Mouse (Mus musculus) liver, embryonic 12.5 days (tissue): ENCODE measurements around the gene Prrx2. TPM values are rescaled to one million over a fixed set of nuclear protein-coding genes. Genes with fewer than 3 reads are reported as not detected.
A peak's percentile ranks its signal among the peaks of the same experiment; 100 is the strongest.

Source experiments
- ATAC-seq: fragments of 200-750 bp; cut with Nextera tagmentation; 2 replicates; pipeline ENCODE4 v1.8.0; 2017; ENCODE audit warnings: moderate number of reproducible peaks, mild to moderate bottlenecking, moderate library complexity
- H3K27ac ChIP-seq: fragments of 300-500 bp; sonication (generic); 2 replicates; pipeline ENCODE4 v1.5.1; 2016; ENCODE audit warnings: mild to moderate bottlenecking
- H3K27me3 ChIP-seq: fragments of 300-500 bp; sonication (generic); replicated peaks from 2 replicates; pipeline ENCODE4 v1.6.1; 2016; ENCODE audit warnings: mild to moderate bottlenecking, moderate library complexity
- H3K36me3 ChIP-seq: fragments of 300-500 bp; sonication (generic); 2 replicates; pipeline ENCODE4 v1.6.1; 2016; ENCODE audit warnings: mild to moderate bottlenecking, moderate library complexity
- H3K4me1 ChIP-seq: fragments of 300-500 bp; sonication (generic); 2 replicates; pipeline ENCODE4 v1.6.1; 2016
- H3K4me2 ChIP-seq: fragments of 300-500 bp; sonication (generic); 2 replicates; pipeline ENCODE4 v1.6.1; 2016; ENCODE audit warnings: mild to moderate bottlenecking, moderate library complexity
- H3K4me3 ChIP-seq: fragments of 300-500 bp; sonication (generic); 2 replicates; pipeline ENCODE4 v1.5.1; 2016; ENCODE audit warnings: mild to moderate bottlenecking, moderate library complexity
- H3K9ac ChIP-seq: fragments of 300-500 bp; sonication (generic); 2 replicates; pipeline ENCODE4 v1.6.1; 2016; ENCODE audit warnings: mild to moderate bottlenecking, moderate library complexity
- H3K9me3 ChIP-seq: fragments of 300-500 bp; sonication (generic); replicated peaks from 2 replicates; pipeline ENCODE4 v1.6.1; 2016; ENCODE audit warnings: mild to moderate bottlenecking, moderate library complexity
- WGBS: fragments of 180-500 bp; shearing (Covaris S2); methylation state at CpG from one replicate; pipeline ENCODE4 v1.1.7; 2016; ENCODE audit not compliant: insufficient replicate concordance; 5-methylcytosine and 5-hydroxymethylcytosine counted together
- polyA plus RNA-seq: library from polyadenylated mRNA; unstranded; fragments of >200 nt; fragmentation: Nextera tagmentation; extraction: Ambion mirVana; gene quantifications from 2 replicates; pipeline ENCODE4 v1.2.1, GENCODE M21; 2016

The Prrx2 gene
- polyA plus RNA-seq, 1 experiment from 2014 or later: 2.5 TPM

DNA sequence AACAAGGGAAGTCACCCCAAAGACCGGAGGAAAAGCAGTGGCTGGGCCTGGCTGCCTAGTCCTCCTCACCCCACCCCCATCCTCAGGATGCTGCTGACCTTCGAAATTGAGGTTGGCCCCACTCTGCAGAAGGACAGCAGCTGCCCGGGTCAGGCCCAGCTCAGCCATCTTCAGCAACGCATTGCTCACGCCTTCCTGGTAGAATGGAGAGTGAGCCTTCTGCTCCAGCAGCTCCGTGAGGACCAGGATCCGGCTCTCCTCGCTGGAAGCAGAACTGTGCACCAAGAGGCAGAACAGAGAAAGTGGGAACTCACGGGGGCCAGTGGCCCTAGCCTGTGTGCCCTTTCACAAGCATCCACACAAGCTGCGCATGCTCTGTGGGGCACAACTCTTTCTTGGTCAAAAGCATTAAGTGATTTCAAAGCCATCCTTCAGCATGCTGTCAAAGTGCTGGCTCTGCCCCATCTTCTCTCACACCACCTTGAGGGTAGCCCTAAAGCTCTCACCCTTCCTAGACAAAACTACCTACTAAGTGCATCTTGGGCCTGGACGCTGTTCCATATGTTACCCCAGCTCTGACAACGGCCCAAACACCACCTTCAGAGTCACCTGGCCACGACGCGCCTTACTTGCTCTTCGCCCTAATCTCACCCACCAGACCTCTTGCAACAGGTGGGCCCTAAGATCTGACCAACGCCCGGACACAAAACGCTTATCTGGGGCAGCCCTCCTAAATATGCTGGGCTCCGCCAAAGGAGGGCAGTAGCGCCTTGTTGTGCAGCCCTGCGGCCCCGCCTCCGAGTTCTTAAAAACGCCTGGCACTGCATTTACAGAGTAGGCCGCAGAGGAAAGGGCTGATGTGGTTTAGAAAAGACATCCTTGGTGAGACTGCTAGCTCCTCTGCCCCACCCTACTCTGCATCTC is 7.7 kb upstream of the Prrx2 start:
- Histone ChIP-seq H3K27me3 (0 out of 2 replicates have a peak, but pooled peaks cover 4% of the 10 kb centered on the region), H3K36me3 (peaks cover 49% of the 10 kb centered on the region), H3K27ac (peak overlapping the region; percentile 98), H3K4me2 (peak overlapping the region; percentile 86), H3K4me1 (peaks cover 41% of the 10 kb centered on the region), H3K9me3 (no peaks in the 10 kb centered on the region), H3K4me3 (peak overlapping the region; percentile 96), H3K9ac (peak overlapping the region; percentile 95)
- WGBS: 26% methylated on average over 26 of the region's 26 CpGs
- ATAC-seq: peak; percentile 82

DNA sequence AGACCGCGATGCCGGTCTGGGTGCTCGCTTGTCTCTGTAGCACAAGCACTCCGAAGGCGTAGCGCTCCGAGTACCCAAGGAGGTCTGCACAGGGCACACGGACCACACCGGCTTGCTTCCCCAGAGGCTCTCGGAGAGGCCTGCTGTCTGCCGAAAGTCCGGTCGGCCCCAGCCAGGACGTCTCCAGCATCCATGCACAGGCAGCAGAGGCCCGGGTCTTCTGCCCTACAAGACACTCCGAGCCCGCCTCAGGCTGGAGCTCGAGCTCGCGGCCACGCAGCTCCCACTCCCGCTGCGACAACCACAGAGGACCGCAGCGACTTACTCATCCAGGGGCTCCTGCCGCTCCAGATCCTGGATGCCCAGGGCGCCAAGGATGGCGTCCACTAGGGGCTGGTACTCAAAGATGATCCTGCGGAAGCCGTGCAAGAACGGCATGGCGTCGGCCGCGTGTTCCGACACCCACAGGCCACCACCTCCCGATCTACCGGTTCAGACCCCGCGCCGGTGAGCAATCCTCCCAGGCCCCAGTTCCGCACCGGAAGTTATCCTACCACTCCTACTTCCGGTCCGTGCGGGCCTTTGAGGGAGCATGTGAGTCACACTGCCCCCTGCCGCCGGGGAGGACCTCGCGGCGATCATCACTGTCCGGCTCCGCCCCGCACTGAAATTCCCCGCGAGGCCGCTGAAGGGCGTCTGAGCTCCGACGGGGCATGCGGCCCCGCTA is 6.9 kb upstream of the Prrx2 start:
- no peaks in the 10 kb centered on the region for H3K9me3 ChIP-seq
- WGBS: 2% methylated on average over 63 of the region's 63 CpGs
- ATAC-seq: peak; percentile 80

DNA sequence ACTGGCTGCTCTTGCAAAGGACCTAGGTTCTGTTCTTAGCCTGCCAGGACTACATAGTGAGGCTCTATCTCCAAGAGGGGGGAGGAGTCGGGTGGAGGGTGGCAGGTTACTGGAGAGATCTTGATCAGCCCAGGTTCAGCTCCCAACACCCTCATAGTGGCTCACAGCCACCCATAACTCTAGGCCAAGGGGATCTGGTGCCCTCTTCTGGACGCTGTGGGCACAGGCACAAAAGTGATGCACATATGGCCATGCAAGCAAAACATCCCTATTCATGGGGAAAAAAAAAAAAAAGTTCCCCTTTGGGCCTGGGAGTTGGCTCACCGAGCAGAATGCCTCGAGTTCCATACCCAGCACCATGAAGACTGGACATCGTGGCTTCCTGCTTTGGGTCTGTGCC is 5.5 kb upstream of the Prrx2 start:
- ATAC-seq: no peak
- Histone ChIP-seq H3K9ac (no peak overlapping the region), H3K4me3 (no peak overlapping the region), H3K4me1 (peaks cover 32% of the 10 kb centered on the region), H3K27ac (no peak overlapping the region), H3K27me3 (peaks cover 9% of the 10 kb centered on the region), H3K36me3 (peaks cover 27% of the 10 kb centered on the region), H3K4me2 (no peak overlapping the region), H3K9me3 (no peaks in the 10 kb centered on the region)
- 17% methylated on average over 5 of the region's 5 CpGs for WGBS

More for the DNA sequence above, 6.9 kb upstream of the Prrx2 start:
- H3K4me2 ChIP-seq: peak overlapping the region; percentile 86
- H3K4me3 ChIP-seq: peak overlapping the region; percentile 96
- peaks cover 41% of the 10 kb centered on the region for H3K36me3 ChIP-seq
- peak overlapping the region; percentile 98 for H3K27ac ChIP-seq
- peak overlapping the region; percentile 95 for H3K9ac ChIP-seq
- H3K4me1 ChIP-seq: peaks cover 41% of the 10 kb centered on the region
- peaks cover 4% of the 10 kb centered on the region; the same call in 1 of the 2 replicates for H3K27me3 ChIP-seq

DNA sequence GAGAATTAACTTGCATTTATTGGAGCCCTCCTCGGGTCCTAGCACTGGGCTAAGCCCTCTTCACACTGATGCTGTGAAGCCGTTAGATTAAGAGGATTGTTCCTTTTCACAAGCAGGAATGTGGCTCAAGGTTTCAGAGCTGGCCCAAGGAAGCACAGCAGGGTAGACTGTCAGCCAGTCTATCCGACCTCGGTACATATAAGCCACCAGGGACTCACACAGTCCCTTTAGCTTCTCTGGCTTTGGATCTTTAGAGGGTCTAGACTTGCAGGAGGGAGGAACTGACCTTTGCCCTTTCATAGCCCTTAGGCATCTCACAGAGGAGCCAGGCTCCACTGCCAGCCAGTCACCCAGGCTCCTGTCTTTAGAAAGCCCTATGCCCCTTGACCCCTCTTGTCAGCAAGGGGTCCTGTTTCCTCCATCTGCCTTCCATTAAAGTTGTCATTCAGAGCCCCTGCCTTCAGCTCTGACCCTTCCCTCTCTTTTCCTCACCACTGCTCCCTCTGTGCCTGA is 4.4 kb upstream of the Prrx2 start, which contains the start of gene Asb6:
Gene Asb6 (minus strand): TSS at position 51 of the 513 bp plus-strand sequence.
- peaks cover 17% of the 10 kb centered on the region for H3K36me3 ChIP-seq
- 49% methylated on average over 4 of the region's 4 CpGs for WGBS
- no peak within 1 kb of the TSS for H3K27ac ChIP-seq
- H3K4me2 ChIP-seq: no peak within 1 kb of the TSS
- H3K4me1 ChIP-seq: peaks cover 32% of the 10 kb centered on the region
- ATAC-seq: no peak
- peaks cover 11% of the 10 kb centered on the region for H3K27me3 ChIP-seq
- no peak within 1 kb of the TSS for H3K9ac ChIP-seq
- H3K4me3 ChIP-seq: no peak within 1 kb of the TSS
- no peaks in the 10 kb centered on the region for H3K9me3 ChIP-seq

DNA sequence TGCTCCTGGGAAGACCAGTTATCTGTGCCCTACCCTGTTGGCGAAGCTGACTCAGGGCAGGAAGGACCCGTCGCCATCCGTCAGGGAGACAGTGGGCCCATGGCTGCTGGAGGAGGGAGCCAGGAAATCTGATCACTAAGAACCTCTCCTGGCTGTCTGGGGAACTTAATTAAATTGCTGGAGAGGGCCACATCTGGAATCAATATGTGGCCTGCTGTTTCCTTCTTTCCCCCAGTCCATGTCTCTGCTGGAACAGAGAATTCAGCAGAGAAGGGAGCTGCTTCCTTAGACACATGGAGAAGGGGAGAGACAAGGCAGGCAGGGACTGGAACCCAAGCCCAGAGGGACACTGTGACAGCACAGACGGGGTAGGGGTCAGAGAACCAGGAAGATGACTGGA is 1.1 kb upstream of the Prrx2 start:
- peaks cover 24% of the 10 kb centered on the region for H3K4me1 ChIP-seq
- H3K4me2 ChIP-seq: no peak overlapping the region
- no peaks in the 10 kb centered on the region for H3K36me3 ChIP-seq
- H3K27me3 ChIP-seq: peaks cover 42% of the 10 kb centered on the region
- H3K27ac ChIP-seq: no peak overlapping the region
- H3K9me3 ChIP-seq: no peaks in the 10 kb centered on the region
- WGBS: 43% methylated on average over 5 of the region's 5 CpGs
- ATAC-seq: no peak
- H3K4me3 ChIP-seq: no peak overlapping the region
- no peak overlapping the region for H3K9ac ChIP-seq

DNA sequence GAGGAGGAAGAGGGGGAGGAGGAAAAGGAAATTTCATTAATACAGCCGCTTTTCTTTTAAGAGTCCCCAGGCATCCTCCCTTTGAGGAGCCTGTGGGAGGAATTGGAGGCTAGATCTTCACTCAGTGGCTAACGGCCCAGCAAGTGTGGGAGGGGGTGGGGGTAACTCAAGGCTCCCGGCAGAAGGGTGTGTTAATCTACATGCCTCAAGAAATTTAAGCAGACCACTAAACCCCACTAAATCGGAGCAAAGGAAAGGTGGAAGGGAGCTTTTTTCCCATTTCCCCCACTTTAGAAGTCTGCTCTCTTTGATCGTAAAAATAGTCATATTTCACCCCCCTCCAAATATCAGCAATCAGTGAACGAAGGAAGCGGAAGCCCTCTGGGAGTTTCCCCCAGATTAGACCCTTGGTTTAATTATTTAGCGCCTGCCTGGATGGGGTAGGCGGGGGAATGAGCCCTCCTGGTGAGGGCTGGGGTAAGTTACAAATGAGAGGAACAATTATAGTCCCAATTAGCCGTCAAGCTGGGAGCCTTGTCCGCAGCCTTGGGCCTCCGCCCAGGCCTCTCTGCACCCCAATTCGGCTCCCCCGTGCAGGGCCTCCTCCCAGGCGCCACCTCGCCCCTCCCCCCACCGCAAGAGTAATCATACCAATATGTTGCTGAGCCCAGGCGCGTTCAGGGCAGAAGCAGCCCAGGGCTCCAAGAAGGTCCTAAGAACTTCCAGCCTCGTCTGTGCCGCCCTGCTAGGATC is 1.6 kb downstream of the Prrx2 start:
- WGBS: 25% methylated on average over 21 of the region's 21 CpGs
- H3K27ac ChIP-seq: no peak overlapping the region
- H3K9me3 ChIP-seq: no peaks in the 10 kb centered on the region
- H3K4me3 ChIP-seq: no peak overlapping the region
- peaks cover 56% of the 10 kb centered on the region for H3K27me3 ChIP-seq
- ATAC-seq: peak; percentile 55; the same call in 1 of the 2 replicates
- H3K4me1 ChIP-seq: peaks cover 17% of the 10 kb centered on the region
- H3K9ac ChIP-seq: peak overlapping the region; percentile 36; the same call in 1 of the 2 replicates
- H3K4me2 ChIP-seq: peak overlapping the region; percentile 42
- no peaks in the 10 kb centered on the region for H3K36me3 ChIP-seq

DNA sequence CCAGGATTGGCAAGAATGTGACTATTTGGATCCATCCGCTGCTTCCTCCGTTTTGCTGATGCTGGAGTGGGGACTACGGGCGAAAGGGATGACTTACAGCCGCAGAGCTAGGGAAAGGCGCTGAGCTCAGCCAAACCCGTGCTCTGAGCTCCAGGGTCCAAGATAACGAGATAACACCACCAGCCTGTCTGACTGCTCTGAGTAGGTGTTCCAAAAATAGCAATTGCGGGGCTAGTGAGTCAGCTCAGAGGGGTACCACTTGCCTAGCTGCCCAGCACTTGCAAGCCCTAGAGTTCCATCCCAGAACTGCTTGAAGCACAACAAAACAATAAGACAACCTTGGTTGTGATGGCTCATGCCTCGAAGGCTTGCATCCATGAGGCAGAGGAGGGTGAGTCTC is 7.8 kb downstream of the Prrx2 start:
- Histone ChIP-seq H3K4me2 (no peak overlapping the region), H3K36me3 (no peaks in the 10 kb centered on the region), H3K4me1 (peaks cover 9% of the 10 kb centered on the region), H3K9me3 (no peaks in the 10 kb centered on the region), H3K27me3 (peaks cover 84% of the 10 kb centered on the region), H3K9ac (no peak overlapping the region), H3K4me3 (no peak overlapping the region), H3K27ac (no peak overlapping the region)
- ATAC-seq: no peak
- 25% methylated on average over 10 of the region's 10 CpGs for WGBS

DNA sequence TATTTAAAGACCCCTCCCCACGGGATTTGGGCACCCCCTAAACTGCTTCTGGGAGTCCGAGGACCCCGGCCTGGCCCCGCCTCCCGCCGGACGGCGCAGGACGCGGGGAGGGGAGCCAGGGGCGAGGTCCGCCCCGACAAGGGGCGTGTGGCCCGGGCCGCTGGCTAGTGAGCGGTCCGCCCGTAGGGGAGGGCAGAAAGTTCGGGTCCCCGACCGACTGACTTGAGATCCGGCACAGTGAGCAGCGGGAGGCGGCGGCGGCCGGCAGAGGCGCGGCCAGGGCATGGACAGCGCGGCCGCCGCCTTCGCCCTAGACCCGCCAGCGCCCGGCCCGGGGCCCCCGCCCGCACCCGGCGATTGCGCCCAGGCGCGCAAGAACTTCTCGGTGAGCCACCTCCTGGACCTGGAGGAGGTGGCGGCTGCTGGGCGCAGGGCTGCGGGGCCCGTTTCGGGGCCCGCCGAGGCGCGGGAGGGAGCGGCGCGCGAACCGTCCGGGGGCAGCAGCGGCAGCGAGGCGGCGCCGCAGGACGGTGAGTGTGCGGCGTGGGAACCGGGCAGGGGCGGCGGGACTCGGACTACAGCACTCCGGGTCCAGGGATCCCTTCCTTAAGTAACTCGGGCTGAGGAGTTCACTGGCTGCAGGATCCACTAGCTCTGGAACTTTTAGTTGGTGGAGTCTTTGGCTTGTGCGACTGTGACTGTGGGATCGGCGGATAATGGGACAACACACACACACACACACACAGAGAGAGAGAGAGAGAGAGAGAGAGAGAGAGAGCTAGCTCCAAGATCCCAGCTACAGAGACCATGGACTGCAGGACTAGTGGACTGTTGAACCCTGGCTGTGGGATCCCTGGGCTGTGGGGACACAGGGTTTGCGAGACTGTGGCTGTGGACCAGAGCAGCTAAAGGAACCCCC is 10.6 kb downstream of the Prrx2 start:
- Histone ChIP-seq H3K4me3 (peak overlapping the region; percentile 53), H3K4me2 (peak overlapping the region; percentile 62), H3K9ac (peak overlapping the region; percentile 37; the same call in 1 of the 2 replicates), H3K36me3 (no peaks in the 10 kb centered on the region), H3K4me1 (peaks cover 9% of the 10 kb centered on the region), H3K9me3 (no peaks in the 10 kb centered on the region), H3K27me3 (peaks cover 86% of the 10 kb centered on the region), H3K27ac (no peak overlapping the region)
- 4% methylated on average over 80 of the region's 80 CpGs for WGBS
- ATAC-seq: no peak

DNA sequence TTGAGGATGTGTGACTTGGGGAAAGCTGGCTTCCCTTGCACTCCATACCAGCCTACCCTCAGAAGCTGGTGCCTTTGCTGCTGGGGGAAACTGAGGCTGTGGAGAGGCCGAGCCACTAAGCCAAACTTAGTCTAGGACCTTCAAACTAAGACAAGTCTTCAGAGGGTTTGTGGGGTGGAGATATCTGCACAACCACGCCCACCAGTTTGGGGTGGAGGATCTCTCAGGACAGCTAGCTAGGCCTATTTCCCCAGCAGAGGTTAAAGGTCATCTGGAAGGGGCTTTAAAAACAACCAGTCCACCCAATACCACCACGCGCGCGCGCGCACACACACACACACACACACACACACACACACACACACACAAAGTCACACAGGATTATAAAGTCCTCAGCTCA is 11.5 kb downstream of the Prrx2 start:
- no peak for ATAC-seq
- Histone ChIP-seq H3K27ac (no peak overlapping the region), H3K27me3 (peaks cover 93% of the 10 kb centered on the region), H3K4me3 (no peak overlapping the region), H3K4me2 (peak overlapping the region; percentile 62), H3K36me3 (no peaks in the 10 kb centered on the region), H3K4me1 (peaks cover 9% of the 10 kb centered on the region), H3K9me3 (no peaks in the 10 kb centered on the region), H3K9ac (no peak overlapping the region)
- 77% methylated on average over 8 of the region's 8 CpGs for WGBS

DNA sequence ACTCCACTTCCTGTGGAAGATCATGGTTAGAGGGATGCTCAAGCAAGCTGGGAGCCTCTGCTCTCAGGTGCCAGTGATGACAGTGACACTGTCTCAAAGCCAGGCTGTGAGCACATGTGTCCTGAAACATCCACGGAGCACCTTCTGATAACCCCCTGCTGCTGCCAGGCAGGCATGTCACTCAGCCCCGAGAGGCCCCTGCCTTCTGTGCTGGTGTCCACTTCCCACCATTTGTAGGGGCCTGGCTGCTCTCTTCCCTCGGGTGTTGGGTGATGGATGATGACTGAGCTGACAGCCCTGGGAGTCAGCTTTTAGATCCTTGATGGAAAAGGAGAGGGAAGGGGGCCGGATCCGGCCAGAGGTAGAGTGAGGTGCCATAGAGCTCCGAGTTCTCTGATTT is 12.0 kb downstream of the Prrx2 start:
- H3K9ac ChIP-seq: no peak overlapping the region
- H3K4me1 ChIP-seq: peaks cover 9% of the 10 kb centered on the region
- no peak overlapping the region for H3K4me3 ChIP-seq
- no peak; the same call in 1 of the 2 replicates for ATAC-seq
- 36% methylated on average over 6 of the region's 6 CpGs for WGBS
- no peaks in the 10 kb centered on the region for H3K9me3 ChIP-seq
- no peaks in the 10 kb centered on the region for H3K36me3 ChIP-seq
- H3K4me2 ChIP-seq: no peak overlapping the region
- H3K27ac ChIP-seq: no peak overlapping the region
- H3K27me3 ChIP-seq: peaks cover 93% of the 10 kb centered on the region
